ENCODE assay signal across 9 mouse cellular contexts in genomic region chr3:69962187-69962586, GRCm38 (mm10). TPM values are rescaled to one million over a fixed set of nuclear protein-coding genes. Genes with fewer than 3 reads are reported as not detected.
A peak's percentile ranks its signal among the peaks of the same experiment; 100 is the strongest.
DNase-seq lines count a peak whose midpoint lies in the region; ATAC-seq and TF ChIP-seq lines count a peak whose summit lies in the region.
"Had no signal": no experiment of that assay in that cellular context is flagged by ENCODE, and none has a peak within 500 bp of the region (broad histone marks: within the 10 kb centered on the region; RNA-seq: fewer than 3 reads in every experiment).

No protein-coding gene starts in this region.

- H3K36me3 ChIP-seq in heart, embryonic 15.5 days, result no peaks in the 10 kb centered on the region
- H3K36me3 ChIP-seq in liver, embryonic 14.5 days (replicated peaks; ENCODE audit: control insufficient read depth, insufficient read depth, low read depth), result no peaks in the 10 kb centered on the region

- H3K4me3 ChIP-seq in heart, embryonic 15.5 days, result no peak overlapping the region
- H3K4me3 ChIP-seq in liver, embryonic 14.5 days (ENCODE audit: insufficient read depth in 1 of 2, low read depth in 2 of 2, low read length in 2 of 2), result no peak overlapping the region

- H3K4me2 ChIP-seq in heart, embryonic 15.5 days, result no peak overlapping the region
- no peak overlapping the region for H3K4me2 ChIP-seq in liver, embryonic 14.5 days (ENCODE audit: low read depth)

- peak; percentile 76 for TF ChIP-seq CTCF in liver, embryonic 14.5 days (IDR thresholded peaks at IDR 0.05; ENCODE audit: low read depth)

- H3K27me3 ChIP-seq in heart, embryonic 15.5 days, result no peaks in the 10 kb centered on the region
- no peaks in the 10 kb centered on the region for H3K27me3 ChIP-seq in liver, embryonic 14.5 days (ENCODE audit: control insufficient read depth, insufficient read depth, low read length)

- no peaks in the 10 kb centered on the region for H3K4me1 ChIP-seq in heart, embryonic 15.5 days (replicated peaks)
- H3K4me1 ChIP-seq in liver, embryonic 14.5 days (replicated peaks; ENCODE audit: control insufficient read depth in 2 of 2, insufficient read depth in 2 of 2, low read length in 1 of 2), result no peaks in the 10 kb centered on the region

- WGBS in heart, embryonic 15.5 days, result 60% methylated on average over 5 of the region's 5 CpGs
- WGBS in liver, embryonic 14.5 days (ENCODE audit: insufficient replicate concordance), result 35% methylated on average over 5 of the region's 5 CpGs

- H3K9ac ChIP-seq in heart, embryonic 15.5 days, result no peak overlapping the region
- no peak overlapping the region for H3K9ac ChIP-seq in liver, embryonic 14.5 days (replicated peaks)

- no peak overlapping the region for H3K27ac ChIP-seq in heart, embryonic 15.5 days
- H3K27ac ChIP-seq in liver, embryonic 14.5 days, result no peak overlapping the region
- H3K27ac ChIP-seq: macrophage had no signal

- no peak for TF ChIP-seq EP300 in liver, embryonic 14.5 days (IDR thresholded peaks at IDR 0.05; ENCODE audit: low read depth)

- H3K9me3 ChIP-seq in heart, embryonic 15.5 days (replicated peaks), result no peaks in the 10 kb centered on the region
- no peaks in the 10 kb centered on the region for H3K9me3 ChIP-seq in liver, embryonic 14.5 days (ENCODE audit: control insufficient read depth, low read length)

- peak; percentile 22; the same call in 1 of the 2 replicates for ATAC-seq in heart, embryonic 15.5 days (replicated peaks; ENCODE audit: insufficient number of reproducible peaks, insufficient read depth, low FRiP score, low read depth)
- ATAC-seq in liver, embryonic 14.5 days (ENCODE audit: insufficient read depth), result no peak

- DNase-seq in heart, adult 11 months, result no peak
- DNase-seq in 416B (ENCODE audit: low read depth), result peak; percentile 49
- DNase-seq in WW6 (ENCODE audit: low read depth, low spot score), result peak; percentile 4
- peak; percentile 54 for DNase-seq in embryo, embryonic 10 days (ENCODE audit: low spot score)
- peak in 2 of 3 experiments; percentile 2 to 3 for DNase-seq in liver, embryonic 14.5 days (ENCODE audit: low read depth in 3 of 3, low spot score in 3 of 3)
- peak; percentile 48 for DNase-seq in thymus, postnatal 4 days
- DNase-seq in left cerebral cortex, adult 11 months (ENCODE audit: low spot score), result no peak

RNA-seq across cellular contexts. Expression of gene Otol1, which starts 45.2 kb away (rescaled TPM):
- polyA plus RNA-seq in heart, embryonic 15.5 days (2015; fragmentation: Nextera tagmentation; extraction: Ambion mirVana), result 0.08 TPM in 1 of 2 replicates, not detected in the other
- not detected in 2 replicates for polyA plus RNA-seq in liver, embryonic 14.5 days (2012; rRNA removed)
- not detected in 2 replicates for polyA plus RNA-seq in liver, embryonic 14.5 days (2014; fragmentation: Nextera tagmentation; extraction: Ambion mirVana)
- polyA plus RNA-seq: macrophage had no signal

Comparison
In these comparisons a context has a peak if more than half of its experiments do, and no peak if none do; other contexts are left out.
1. DNase-seq: peak in 416B (single experiment), WW6 (single experiment), embryo, embryonic 10 days (single experiment), liver, embryonic 14.5 days (2 of 3) and thymus, postnatal 4 days (single experiment); none in heart, adult 11 months (single experiment) and left cerebral cortex, adult 11 months (single experiment).